In the genomic region with DNA sequence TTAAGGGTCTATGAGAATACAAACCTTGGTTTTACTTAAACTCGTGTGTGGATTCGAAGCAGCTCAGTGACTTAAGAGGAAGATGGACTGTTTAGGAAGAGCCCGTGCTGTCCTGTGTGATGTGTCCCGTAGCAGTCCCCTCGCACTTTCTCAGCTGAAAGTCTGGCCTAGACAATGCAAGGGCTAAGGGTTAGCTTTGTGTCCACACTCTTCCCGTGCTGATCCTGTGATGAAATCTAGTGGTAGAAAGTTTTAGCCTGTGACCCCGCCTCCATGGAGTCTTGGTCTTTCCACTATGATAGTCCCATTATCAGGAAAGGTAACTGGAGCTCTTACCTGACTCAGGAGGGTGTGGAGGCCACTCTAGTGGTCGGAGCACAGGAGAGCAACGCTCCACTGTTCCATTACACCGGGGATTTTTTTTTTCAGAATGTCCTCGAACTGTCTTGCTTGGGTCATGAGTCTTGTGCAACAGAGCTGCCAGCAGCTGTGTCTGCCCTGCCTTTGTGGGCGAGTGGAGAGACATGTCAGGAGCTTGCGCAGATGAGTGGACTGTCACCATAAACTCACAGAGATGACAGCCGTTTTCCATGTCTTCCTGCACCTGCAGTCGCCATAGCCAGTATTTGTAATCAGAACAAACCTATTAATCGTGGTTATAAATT, we compare ENCODE assay signal across 16 mouse cellular contexts. TPM values are rescaled to one million over a fixed set of nuclear protein-coding genes. Genes with fewer than 3 reads are reported as not detected.
DNase-seq lines count a peak whose midpoint lies in the region; ATAC-seq and TF ChIP-seq lines count a peak whose summit lies in the region.
"Had no signal": no experiment of that assay in that cellular context is flagged by ENCODE, and none has a peak within 500 bp of the region (broad histone marks: within the 10 kb centered on the region; RNA-seq: fewer than 3 reads in every experiment).

No protein-coding gene starts in this region.

- peaks cover 54% of the 10 kb centered on the region for H3K36me3 ChIP-seq in heart, embryonic 13.5 days
- peaks cover 22% of the 10 kb centered on the region for H3K36me3 ChIP-seq in lung, embryonic 16.5 days (ENCODE audit: control insufficient read depth, insufficient read depth, low read length)
- no peaks in the 10 kb centered on the region for H3K36me3 ChIP-seq in midbrain, postnatal 0 days (ENCODE audit: insufficient read depth, low read length)

- intact Hi-C loops in heart, postnatal 25 days (cut with DNase I) = loop anchor here (5.0 kb wide), 1 partner anchor 35 kb away; no protein-coding TSS in a partner anchor

- TF ChIP-seq CTCF in midbrain, postnatal 0 days (IDR thresholded peaks at IDR 0.05) = no peak

- peaks cover 53% of the 10 kb centered on the region for H3K4me1 ChIP-seq in heart, embryonic 13.5 days
- peaks cover 13% of the 10 kb centered on the region for H3K4me1 ChIP-seq in lung, embryonic 16.5 days (replicated peaks; ENCODE audit: control insufficient read depth, insufficient read depth, low read length)
- no peaks in the 10 kb centered on the region for H3K4me1 ChIP-seq in midbrain, postnatal 0 days (ENCODE audit: insufficient read depth, low read length)

- H3K4me3 ChIP-seq in heart, embryonic 13.5 days = no peak overlapping the region
- H3K4me3 ChIP-seq in lung, embryonic 16.5 days (ENCODE audit: low read length) = no peak overlapping the region
- no peak overlapping the region for H3K4me3 ChIP-seq in midbrain, postnatal 0 days (ENCODE audit: low read depth, low read length)
- H3K4me3 ChIP-seq: embryonic facial prominence, embryonic 12.5 days; midbrain, embryonic 10.5 days had no signal

- no peak for DNase-seq in heart, postnatal 25 days (ENCODE audit: low spot score)
- DNase-seq in lung, postnatal 14 days = no peak
- DNase-seq in midbrain, postnatal 0 days (ENCODE audit: low spot score) = no peak
- DNase-seq: cerebellum, adult 18-20 months; gastrocnemius, postnatal 25 days; kidney, adult 2 months; kidney, postnatal 36 days had no signal

- H3K9ac ChIP-seq in heart, embryonic 13.5 days = no peak overlapping the region
- no peak overlapping the region for H3K9ac ChIP-seq in lung, embryonic 16.5 days (ENCODE audit: low read length)
- no peak overlapping the region for H3K9ac ChIP-seq in midbrain, postnatal 0 days (replicated peaks; ENCODE audit: low read length, poor library complexity, severe bottlenecking)
- H3K9ac ChIP-seq: embryonic facial prominence, embryonic 12.5 days; forebrain, postnatal 0 days; hindbrain, embryonic 14.5 days had no signal

- peak overlapping the region; percentile 24 for H3K4me2 ChIP-seq in heart, embryonic 13.5 days
- no peak overlapping the region for H3K4me2 ChIP-seq in lung, embryonic 16.5 days (ENCODE audit: low read depth, low read length)
- no peak overlapping the region for H3K4me2 ChIP-seq in midbrain, postnatal 0 days (ENCODE audit: low read depth, low read length, poor library complexity, severe bottlenecking)
- H3K4me2 ChIP-seq: hindbrain, embryonic 14.5 days had no signal

- 79% methylated on average over 16 of the region's 16 CpGs for WGBS in heart, embryonic 13.5 days
- WGBS in lung, embryonic 16.5 days = 71% methylated on average over 16 of the region's 16 CpGs
- 87% methylated on average over 16 of the region's 16 CpGs for WGBS in midbrain, postnatal 0 days

- no peak for ATAC-seq in heart, embryonic 13.5 days (ENCODE audit: extremely low read depth, insufficient number of reproducible peaks, low FRiP score, low TSS enrichment)
- ATAC-seq in lung, embryonic 16.5 days (ENCODE audit: low read depth) = peak; percentile 18; the same call in 1 of the 2 replicates
- ATAC-seq in granulocyte monocyte progenitor cell, adult 5-6 weeks (replicated peaks; ENCODE audit: poor library complexity, severe bottlenecking) = peak; percentile 90
- ATAC-seq in megakaryocyte progenitor cell, adult 5-6 weeks (replicated peaks; ENCODE audit: poor library complexity) = peak; percentile 78
- ATAC-seq in midbrain, postnatal 0 days (ENCODE audit: low FRiP score) = no peak
- ATAC-seq: CD4-positive, CD25-positive, alpha-beta regulatory T cell, adult 4 months had no signal

- H3K27ac ChIP-seq in heart, embryonic 13.5 days (replicated peaks) = peak overlapping the region; percentile 48; the same call in 1 of the 2 replicates
- H3K27ac ChIP-seq in lung, embryonic 16.5 days (ENCODE audit: low read length) = no peak overlapping the region
- no peak overlapping the region for H3K27ac ChIP-seq in midbrain, postnatal 0 days (ENCODE audit: low read depth, low read length)
- H3K27ac ChIP-seq: embryonic facial prominence, embryonic 12.5 days; hindbrain, embryonic 14.5 days; midbrain, embryonic 10.5 days had no signal

- H3K27me3 ChIP-seq in heart, embryonic 13.5 days (replicated peaks) = no peaks in the 10 kb centered on the region
- H3K27me3 ChIP-seq in lung, embryonic 16.5 days (ENCODE audit: control insufficient read depth, insufficient read depth, low read depth, low read length) = no peaks in the 10 kb centered on the region
- H3K27me3 ChIP-seq in midbrain, postnatal 0 days (ENCODE audit: insufficient read depth, low read length) = no peaks in the 10 kb centered on the region
- H3K27me3 ChIP-seq: embryonic facial prominence, embryonic 12.5 days had no signal

- no peaks in the 10 kb centered on the region for H3K9me3 ChIP-seq in heart, embryonic 13.5 days
- H3K9me3 ChIP-seq in lung, embryonic 16.5 days (ENCODE audit: control insufficient read depth, low read length) = no peaks in the 10 kb centered on the region
- H3K9me3 ChIP-seq in midbrain, postnatal 0 days (ENCODE audit: low read length) = no peaks in the 10 kb centered on the region
- H3K9me3 ChIP-seq: embryonic facial prominence, embryonic 12.5 days; midbrain, embryonic 10.5 days had no signal

RNA-seq across cellular contexts. Expression of gene Bcl2l11, which starts 11.1 kb away (rescaled TPM):
- polyA plus RNA-seq in heart, embryonic 13.5 days (2015; fragmentation: Nextera tagmentation; extraction: Ambion mirVana) = 13.5 and 15.4 TPM in 2 replicates
- 10 to 100 TPM; 15.2 to 18.8 TPM for total RNA-seq in heart, postnatal 25 days (2021)
- 28.1 and 28.8 TPM in 2 replicates for polyA plus RNA-seq in lung, embryonic 16.5 days (2015; fragmentation: Nextera tagmentation; extraction: Ambion mirVana)
- total RNA-seq in granulocyte monocyte progenitor cell, adult 5-6 weeks (2014; fragmentation: Nextera tagmentation) = 13.1 and 14.4 TPM in 2 replicates
- total RNA-seq in granulocyte monocyte progenitor cell, adult 5-6 weeks (2017) = 12.1 and 13.4 TPM in 2 replicates
- 10.1 and 11.9 TPM in 2 replicates for total RNA-seq in megakaryocyte progenitor cell, adult 5-6 weeks (2015)
- total RNA-seq in megakaryocyte progenitor cell, adult 5-6 weeks (2017) = 8.8 and 16.0 TPM in 2 replicates
- 6.5 and 13.1 TPM in 2 replicates for total RNA-seq in midbrain, postnatal 0 days (2014; rRNA removed)
- 3.7 and 5.1 TPM in 2 replicates for polyA plus RNA-seq in midbrain, postnatal 0 days (2015; fragmentation: Nextera tagmentation; extraction: Ambion mirVana)

Comparison
In these comparisons a context has a peak if more than half of its experiments do, and no peak if none do; other contexts are left out.
1. ATAC-seq: peak in lung, embryonic 16.5 days (single experiment), granulocyte monocyte progenitor cell, adult 5-6 weeks (single experiment) and megakaryocyte progenitor cell, adult 5-6 weeks (single experiment); none in heart, embryonic 13.5 days (single experiment) and midbrain, postnatal 0 days (single experiment).